Mouse (Mus musculus) MEL (cell line): ENCODE data around the gene Atp1a4.
A peak's percentile ranks its signal among the peaks of the same experiment; 100 is the strongest.

ENCODE experiments used
- CTCF ChIP-seq, 3 experiments: IDR thresholded peaks in 2 of 3; conservative IDR thresholded peaks in 1 of 3; 2 replicates each; pipeline ENCODE4 v1.5.1; 2011 to 2012; ENCODE audit warnings: low read length in 3 of 3, low read depth in 2 of 3, mild to moderate bottlenecking in 2 of 3, improper control_type of control experiment in 1 of 3, inconsistent platforms in 1 of 3, mixed read lengths in 1 of 3, moderate library complexity in 1 of 3; ENCODE audit not compliant: control insufficient read depth in 1 of 3, insufficient read depth in 1 of 3, poor library complexity in 1 of 3, severe bottlenecking in 1 of 3
- E2F4 ChIP-seq: IDR thresholded peaks from 2 replicates; pipeline ENCODE4 v1.6.1; 2011; ENCODE audit warnings: low read depth, low read length, improper control_type of control experiment, borderline replicate concordance
- ETS1 ChIP-seq: IDR thresholded peaks from 2 replicates; pipeline ENCODE4 v1.6.1; 2012; ENCODE audit warnings: low read depth, mild to moderate bottlenecking, inconsistent platforms, low read length, improper control_type of control experiment, moderate library complexity
- MAZ ChIP-seq: IDR thresholded peaks from 2 replicates; pipeline ENCODE4 v1.6.1; 2012; ENCODE audit warnings: low read depth, mild to moderate bottlenecking, inconsistent platforms, low read length, improper control_type of control experiment
- NELFE ChIP-seq: IDR thresholded peaks from 2 replicates; pipeline ENCODE4 v1.6.1; 2011; ENCODE audit warnings: low read depth, low read length, improper control_type of control experiment
- POLR2A ChIP-seq, 2 experiments: IDR thresholded peaks; 2 replicates each; pipeline ENCODE4 v1.6.1; 2011 to 2012; ENCODE audit warnings: low read length in 2 of 2, mild to moderate bottlenecking in 2 of 2, control low read depth in 1 of 2, improper control_type of control experiment in 1 of 2, low read depth in 1 of 2, moderate library complexity in 1 of 2; ENCODE audit not compliant: control insufficient read depth in 1 of 2, insufficient read depth in 1 of 2, poor library complexity in 1 of 2
- POLR2AphosphoS2 ChIP-seq: IDR thresholded peaks from 2 replicates; pipeline ENCODE4 v1.6.1; 2011; ENCODE audit warnings: low read length, improper control_type of control experiment
- USF1 ChIP-seq: IDR thresholded peaks from 2 replicates; pipeline ENCODE4 v1.6.1; 2014; ENCODE audit warnings: low read depth, mild to moderate bottlenecking, inconsistent platforms, low read length, improper control_type of control experiment, moderate library complexity
- ZC3H11A ChIP-seq: IDR thresholded peaks from 2 replicates; pipeline ENCODE4 v1.6.1; 2012; ENCODE audit warnings: low read depth, mild to moderate bottlenecking, inconsistent platforms, low read length, improper control_type of control experiment
- ZMIZ1 ChIP-seq: IDR thresholded peaks from 2 replicates; pipeline ENCODE4 v1.6.1; 2012; ENCODE audit warnings: low read depth, mild to moderate bottlenecking, inconsistent platforms, low read length, improper control_type of control experiment, moderate library complexity

DNA sequence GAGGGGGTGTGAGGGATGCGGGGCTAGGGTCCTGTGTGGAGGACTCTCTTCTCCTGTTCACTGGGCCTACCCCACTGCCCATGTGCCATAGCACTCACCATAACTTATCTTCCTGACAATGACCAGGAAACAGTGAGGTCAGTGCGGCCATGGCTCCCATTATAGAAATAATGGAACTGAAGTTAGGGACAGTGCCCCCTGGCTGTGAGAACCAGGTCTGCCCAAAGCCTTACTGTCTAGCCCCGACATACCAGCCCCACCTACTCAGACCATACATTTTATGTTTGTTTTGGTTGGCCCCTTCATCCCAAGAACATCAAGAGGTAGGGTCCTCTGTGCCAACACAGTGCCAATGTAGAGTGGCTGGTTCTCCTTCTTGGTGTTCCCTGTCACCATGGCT, 47.4 kb upstream of the Atp1a4 start:
- TF ChIP-seq MAZ (no peak), USF1 (no peak), E2F4 (no peak), ZC3H11A (no peak), POLR2AphosphoS2 (no peak), CTCF (IDR thresholded peaks at IDR 0.05 in 2 of 3, conservative IDR thresholded peaks at IDR 0.05 in 1 of 3; ENCODE audit: control insufficient read depth in 1 of 3, insufficient read depth in 1 of 3, low read depth in 2 of 3, low read length in 3 of 3, poor library complexity in 1 of 3, severe bottlenecking in 1 of 3) (peak; percentile 42 to 59 (median 49); a peak in 5 of 6 replicates), ETS1 (no peak), NELFE (no peak), ZMIZ1 (no peak), POLR2A (IDR thresholded peaks at IDR 0.05; ENCODE audit: control insufficient read depth in 1 of 2, insufficient read depth in 1 of 2, low read depth in 1 of 2, low read length in 2 of 2, poor library complexity in 1 of 2) (no peak)
